Mouse (Mus musculus) myocyte (in vitro differentiated cells): ENCODE measurements around the gene Mrps18a. TPM values are rescaled to one million over a fixed set of nuclear protein-coding genes. Genes with fewer than 3 reads are reported as not detected.

Experiments used
- H3K27me3 ChIP-seq: one replicate; pipeline ENCODE4 v1.6.1; 2011; ENCODE audit not compliant: control insufficient read depth, insufficient read depth, insufficient read length
- H3K36me3 ChIP-seq: one replicate; pipeline ENCODE4 v1.6.1; 2011; ENCODE audit not compliant: control insufficient read depth, insufficient read depth
- H3K4me2 ChIP-seq: one replicate; pipeline ENCODE4 v1.6.1; 2011; ENCODE audit warnings: low read depth, control low read depth
- H3K4me3 ChIP-seq: one replicate; pipeline ENCODE4 v1.5.1; 2011; ENCODE audit warnings: mild to moderate bottlenecking, control low read depth, moderate library complexity
- H3K79me2 ChIP-seq: one replicate; pipeline ENCODE4 v1.6.1; 2011; ENCODE audit not compliant: control insufficient read depth, insufficient read depth
- H3ac ChIP-seq: one replicate; pipeline ENCODE4 v1.6.1; 2011; ENCODE audit not compliant: control insufficient read depth, insufficient read length
- CEBPB ChIP-seq: IDR thresholded peaks from 2 replicates; pipeline ENCODE4 v1.6.1; 2011; ENCODE audit warnings: mild to moderate bottlenecking, moderate library complexity; ENCODE audit not compliant: poor library complexity, insufficient read depth, severe bottlenecking
- E2F4 ChIP-seq: IDR thresholded peaks from one replicate; pipeline ENCODE4 v1.6.1; 2011; ENCODE audit warnings: mild to moderate bottlenecking, control low read depth, moderate library complexity; ENCODE audit not compliant: insufficient read depth
- MAX ChIP-seq: IDR thresholded peaks from one replicate; pipeline ENCODE4 v1.6.1; 2011; ENCODE audit warnings: low read depth, mild to moderate bottlenecking, control low read depth
- MYOD1 ChIP-seq, 3 experiments: IDR thresholded peaks; one replicate each; pipeline ENCODE4 v1.6.1; 2011; ENCODE audit warnings: control low read depth in 2 of 3, low read depth in 2 of 3, mild to moderate bottlenecking in 2 of 3, moderate library complexity in 1 of 3; ENCODE audit not compliant: insufficient read length in 2 of 3, control insufficient read depth in 1 of 3
- MYOG ChIP-seq, 3 experiments: IDR thresholded peaks; one replicate each; pipeline ENCODE4 v1.6.1; 2011; ENCODE audit warnings: control low read depth in 2 of 3, low read depth in 2 of 3, mild to moderate bottlenecking in 2 of 3; ENCODE audit not compliant: insufficient read length in 2 of 3, control insufficient read depth in 1 of 3, insufficient read depth in 1 of 3
- POLR2A ChIP-seq: IDR thresholded peaks from one replicate; pipeline ENCODE4 v1.6.1; 2011; ENCODE audit warnings: low read depth, mild to moderate bottlenecking, control low read depth, moderate library complexity; ENCODE audit not compliant: insufficient read length
- POLR2AphosphoS2 ChIP-seq: IDR thresholded peaks from one replicate; pipeline ENCODE4 v1.6.1; 2011; ENCODE audit warnings: low read depth, control low read depth; ENCODE audit not compliant: insufficient read length
- REST ChIP-seq: IDR thresholded peaks from one replicate; pipeline ENCODE4 v1.6.1; 2011; ENCODE audit warnings: mild to moderate bottlenecking, control low read depth, moderate library complexity; ENCODE audit not compliant: insufficient read depth, insufficient read length
- SRF ChIP-seq: IDR thresholded peaks from one replicate; pipeline ENCODE4 v1.6.1; 2011; ENCODE audit warnings: low read depth; ENCODE audit not compliant: control insufficient read depth, insufficient read length
- TCF12 ChIP-seq: IDR thresholded peaks from one replicate; pipeline ENCODE4 v1.6.1; 2011; ENCODE audit warnings: mild to moderate bottlenecking, control low read depth; ENCODE audit not compliant: poor library complexity, insufficient read depth, severe bottlenecking
- TCF3 ChIP-seq: IDR thresholded peaks from one replicate; pipeline ENCODE4 v1.6.1; 2011; ENCODE audit warnings: low read depth, control low read depth; ENCODE audit not compliant: insufficient read length
- USF1 ChIP-seq: IDR thresholded peaks from one replicate; pipeline ENCODE4 v1.6.1; 2011; ENCODE audit warnings: low read depth, mild to moderate bottlenecking, control low read depth, moderate library complexity
- polyA plus RNA-seq: library from polyadenylated mRNA; unstranded; fragments of >200 nt; fragmentation: generic; extraction: Trizol; gene quantifications from one replicate; pipeline ENCODE4 v1.2.1, GENCODE M21; 2012; ENCODE audit warnings: missing spikeins

The Mrps18a gene
- polyA plus RNA-seq, 1 experiment: 112 TPM

DNA sequence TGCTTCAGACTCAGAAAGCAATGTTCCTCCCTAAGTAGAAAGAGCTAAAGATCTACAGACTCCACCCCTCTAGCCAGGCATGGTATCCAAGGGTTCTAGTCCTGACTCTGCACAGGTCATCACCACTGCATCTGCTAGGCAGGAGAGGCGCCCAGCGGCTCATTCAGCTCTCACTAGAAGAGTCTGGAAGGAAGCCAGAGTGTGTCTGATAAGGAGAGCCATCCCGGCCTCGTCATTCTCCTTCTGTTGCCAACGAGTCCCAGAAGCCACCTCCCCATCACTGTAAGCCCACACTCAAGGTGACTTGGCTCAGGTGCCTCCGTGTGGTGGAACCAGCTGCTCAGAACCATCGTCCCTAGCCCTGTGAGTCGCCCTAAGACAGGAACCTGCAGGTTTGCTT, 22.1 kb downstream of the Mrps18a start:
- no peaks in the 10 kb centered on the region for H3K27me3 ChIP-seq
- H3K4me3 ChIP-seq: no peak overlapping the region
- H3K36me3 ChIP-seq: no peaks in the 10 kb centered on the region
- no peak overlapping the region for H3K4me2 ChIP-seq
- no peak for TF ChIP-seq POLR2A
- no peak for TF ChIP-seq E2F4
- no peak for TF ChIP-seq MAX
- no peak for TF ChIP-seq SRF
- no peak for TF ChIP-seq TCF12
- no peak for TF ChIP-seq REST
- TF ChIP-seq USF1: no peak
- no peak for TF ChIP-seq MYOD1 (IDR thresholded peaks at IDR 0.05; ENCODE audit: control insufficient read depth in 1 of 3, insufficient read length in 2 of 3, low read depth in 2 of 3)
- no peak for TF ChIP-seq CEBPB
- TF ChIP-seq POLR2AphosphoS2: no peak
- H3K79me2 ChIP-seq: no peaks in the 10 kb centered on the region
- no peak overlapping the region for H3ac ChIP-seq

DNA sequence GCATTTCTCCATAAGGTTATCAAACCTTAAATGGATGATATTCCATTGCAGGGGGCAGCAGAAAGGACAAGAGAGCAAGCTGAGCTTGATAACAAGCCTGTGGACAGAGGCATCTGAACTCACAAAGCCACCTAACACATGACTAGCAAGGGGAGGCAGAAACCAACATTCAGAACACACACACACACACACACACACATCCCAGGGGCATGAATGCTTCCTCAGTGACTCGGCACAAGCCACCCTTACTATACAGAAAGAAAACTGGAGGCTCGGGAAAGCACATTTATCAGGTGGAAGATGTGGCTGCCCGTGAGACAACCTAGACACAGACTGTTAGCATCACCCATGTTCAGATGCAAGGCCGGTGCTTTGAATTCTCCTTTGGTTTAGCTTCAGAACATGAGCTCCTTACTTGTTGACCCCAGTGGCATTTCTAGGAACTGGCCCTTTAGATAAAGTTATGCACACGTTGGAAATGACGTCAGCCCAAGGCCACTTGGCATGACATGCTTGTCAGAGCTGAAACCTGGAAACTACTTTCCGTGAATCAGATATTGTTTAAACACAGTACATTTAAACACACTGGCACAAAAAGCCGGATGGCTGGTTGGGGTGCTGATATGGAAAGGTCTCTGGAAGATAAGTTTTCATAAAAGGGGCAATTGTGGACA, 27.9 kb downstream of the Mrps18a start:
- Histone ChIP-seq H3K36me3 (no peaks in the 10 kb centered on the region), H3K27me3 (no peaks in the 10 kb centered on the region), H3ac (no peak overlapping the region), H3K4me2 (no peak overlapping the region), H3K4me3 (no peak overlapping the region), H3K79me2 (no peaks in the 10 kb centered on the region)
- TF ChIP-seq REST (no peak), TCF3 (no peak), MYOD1 (IDR thresholded peaks at IDR 0.05; ENCODE audit: control insufficient read depth in 1 of 3, insufficient read length in 2 of 3, low read depth in 2 of 3) (no peak)

- TF ChIP-seq MAX (no peak), TCF3 (no peak), MYOD1 (IDR thresholded peaks at IDR 0.05; ENCODE audit: control insufficient read depth in 1 of 3, insufficient read length in 2 of 3, low read depth in 2 of 3) (no peak), POLR2AphosphoS2 (no peak), POLR2A (no peak), SRF (no peak), REST (no peak), CEBPB (no peak), E2F4 (no peak), TCF12 (no peak), USF1 (no peak), MYOG (IDR thresholded peaks at IDR 0.05; ENCODE audit: control insufficient read depth in 1 of 3, insufficient read depth in 1 of 3, insufficient read length in 2 of 3, low read depth in 2 of 3) (no peak)
- H3K4me3 ChIP-seq: no peak overlapping the region
- no peaks in the 10 kb centered on the region for H3K27me3 ChIP-seq
- H3K4me2 ChIP-seq: no peak overlapping the region
- H3K36me3 ChIP-seq: no peaks in the 10 kb centered on the region
- H3K79me2 ChIP-seq: no peaks in the 10 kb centered on the region
- H3ac ChIP-seq: no peak overlapping the region
Measured at GRCm38 (mm10) chr17:46139872-46140271, 29.1 kb downstream of the Mrps18a start.

- Histone ChIP-seq H3K36me3 (peaks cover 16% of the 10 kb centered on the region), H3K27me3 (no peaks in the 10 kb centered on the region), H3K4me3 (no peak within 1 kb of the TSS), H3ac (no peak within 1 kb of the TSS), H3K4me2 (peak within 1 kb of the TSS; percentile 78), H3K79me2 (no peaks in the 10 kb centered on the region)
- TF ChIP-seq POLR2AphosphoS2 (peak; percentile 20), POLR2A (no peak), MYOG (IDR thresholded peaks at IDR 0.05; ENCODE audit: control insufficient read depth in 1 of 3, insufficient read depth in 1 of 3, insufficient read length in 2 of 3, low read depth in 2 of 3) (no peak)
Measured at GRCm38 (mm10) chr17:46143578-46144423, 33.0 kb downstream of the Mrps18a start, which contains the start of gene Rsph9. TSS of gene Rsph9 (minus strand) at chr17:46144216.
